ENCODE assay signal across 13 mouse cellular contexts in genomic region chr6:83312514-83312913, GRCm38 (mm10). TPM values are rescaled to one million over a fixed set of nuclear protein-coding genes. Genes with fewer than 3 reads are reported as not detected.
DNase-seq lines count a peak whose midpoint lies in the region; ATAC-seq and TF ChIP-seq lines count a peak whose summit lies in the region.
"Had no signal": no experiment of that assay in that cellular context is flagged by ENCODE, and none has a peak within 500 bp of the region (broad histone marks: within the 10 kb centered on the region; RNA-seq: fewer than 3 reads in every experiment).

No protein-coding gene starts in this region.

- no peak for TF ChIP-seq POLR2A in myocyte (IDR thresholded peaks at IDR 0.05; ENCODE audit: insufficient read length, low read depth)

- H3K4me2 ChIP-seq in myocyte (ENCODE audit: low read depth), result no peak overlapping the region
- H3K4me2 ChIP-seq: limb, embryonic 13.5 days had no signal

- peaks cover 63% of the 10 kb centered on the region for H3K36me3 ChIP-seq in myocyte (ENCODE audit: control insufficient read depth, insufficient read depth)

- no peak overlapping the region for H3K4me3 ChIP-seq in myocyte
- H3K4me3 ChIP-seq: hindbrain, embryonic 10.5 days; limb, embryonic 13.5 days had no signal

- peak; percentile 54 for DNase-seq in ovary, adult 18-20 months (ENCODE audit: low spot score)
- no peak for DNase-seq in ovary, postnatal 36 days (ENCODE audit: low spot score)
- DNase-seq in T-cell, adult 2 months (ENCODE audit: low spot score), result peak; percentile 62
- DNase-seq in cerebellum, adult 11 months, result no peak
- DNase-seq in layer of hippocampus, postnatal 10 days (ENCODE audit: low spot score in 2 of 2), result no peak
- DNase-seq in embryo, embryonic 11 days, result no peak
- DNase-seq: cerebellum, postnatal 25 days; forebrain, postnatal 0 days; heart, adult 18-20 months had no signal

- peak; percentile 75 for ATAC-seq in inflammation-experienced regulatory T-cells, adult 6 months
- ATAC-seq: forebrain, postnatal 0 days had no signal

- no peak overlapping the region for H3ac ChIP-seq in myocyte (ENCODE audit: control insufficient read depth, insufficient read length)

- no peaks in the 10 kb centered on the region for H3K27me3 ChIP-seq in myocyte (ENCODE audit: control insufficient read depth, insufficient read depth, insufficient read length)
- H3K27me3 ChIP-seq: limb, embryonic 13.5 days had no signal

- peaks cover 49% of the 10 kb centered on the region for H3K79me2 ChIP-seq in myocyte (ENCODE audit: control insufficient read depth, insufficient read depth)

TF ChIP-seq in myocyte, 11 proteins besides CTCF, POLR2A, EP300 and RAD21:
- peak in 2 of 3 experiments; percentile 13 to 26 for TF ChIP-seq MYOD1 (IDR thresholded peaks at IDR 0.05; ENCODE audit: control insufficient read depth in 1 of 3, insufficient read length in 2 of 3, low read depth in 2 of 3)
- TF ChIP-seq E2F4 (IDR thresholded peaks at IDR 0.05; ENCODE audit: insufficient read depth), result no peak

RNA-seq across cellular contexts. Expression of gene Mthfd2, which starts 13.2 kb away (rescaled TPM):
- 100 to 1,000 TPM; 129 to 140 (median 134) TPM for polyA plus RNA-seq in inflammation-experienced regulatory T-cells, adult 6 months (2017; shearing (Covaris generic))
- polyA plus RNA-seq in myocyte (2012; fragmentation: generic; extraction: Trizol), result 260 TPM
- total RNA-seq in layer of hippocampus, postnatal 10 days (2021), result 10 to 100 TPM; 10.3 to 11.3 TPM

RNA-seq across cellular contexts. Expression of gene Mob1a, which starts 13.3 kb away (rescaled TPM):
- 10 to 100 TPM; 57.7 to 67.7 (median 63.5) TPM for polyA plus RNA-seq in inflammation-experienced regulatory T-cells, adult 6 months (2017; shearing (Covaris generic))
- 22.8 TPM for polyA plus RNA-seq in myocyte (2012; fragmentation: generic; extraction: Trizol)
- 10 to 100 TPM; 24.2 to 25.0 TPM for total RNA-seq in layer of hippocampus, postnatal 10 days (2021)

RNA-seq across cellular contexts. Expression of gene Bola3, which starts 36.4 kb away (rescaled TPM):
- 10 to 100 TPM; 59.4 to 85.5 (median 73.8) TPM for polyA plus RNA-seq in inflammation-experienced regulatory T-cells, adult 6 months (2017; shearing (Covaris generic))
- 104 TPM for polyA plus RNA-seq in myocyte (2012; fragmentation: generic; extraction: Trizol)
- 10 to 100 TPM; 35.5 to 36.3 TPM for total RNA-seq in layer of hippocampus, postnatal 10 days (2021)

Comparison
In these comparisons a context has a peak if more than half of its experiments do, and no peak if none do; other contexts are left out.
1. DNase-seq: peak in ovary, adult 18-20 months (single experiment) and T-cell, adult 2 months (single experiment); none in ovary, postnatal 36 days (single experiment), cerebellum, adult 11 months (single experiment), layer of hippocampus, postnatal 10 days (0 of 2) and embryo, embryonic 11 days (single experiment).